Mouse (Mus musculus) midbrain, embryonic 12.5 days (tissue): ENCODE results near the gene Lypd4. TPM values are rescaled to one million over a fixed set of nuclear protein-coding genes. Genes with fewer than 3 reads are reported as not detected.
"Not testable (repeated sequence)": the region's sequence is repeated elsewhere in the genome, so short reads cannot be mapped to it uniquely, and the experiment has no call there.

ENCODE experiments used
- ATAC-seq: fragments of 200-750 bp; cut with Nextera tagmentation; 2 replicates; pipeline ENCODE4 v1.8.0; 2017; ENCODE audit warnings: low read depth, moderate TSS enrichment, moderate library complexity; ENCODE audit not compliant: low FRiP score
- H3K27ac ChIP-seq: fragments of 300-500 bp; sonication (generic); replicated peaks from 2 replicates; pipeline ENCODE4 v1.5.1; 2016; ENCODE audit warnings: mild to moderate bottlenecking
- H3K27me3 ChIP-seq: fragments of 300-500 bp; sonication (generic); 2 replicates; pipeline ENCODE4 v1.6.1; 2016; ENCODE audit warnings: mild to moderate bottlenecking
- H3K36me3 ChIP-seq: fragments of 300-500 bp; sonication (generic); 2 replicates; pipeline ENCODE4 v1.6.1; 2016
- H3K4me1 ChIP-seq: fragments of 300-500 bp; sonication (generic); 2 replicates; pipeline ENCODE4 v1.6.1; 2016
- H3K4me2 ChIP-seq: fragments of 300-500 bp; sonication (generic); replicated peaks from 2 replicates; pipeline ENCODE4 v1.6.1; 2016; ENCODE audit warnings: mild to moderate bottlenecking, moderate library complexity
- H3K4me3 ChIP-seq: fragments of 300-500 bp; sonication (generic); 2 replicates; pipeline ENCODE4 v1.5.1; 2016; ENCODE audit warnings: mild to moderate bottlenecking
- H3K9ac ChIP-seq: fragments of 300-500 bp; sonication (generic); replicated peaks from 2 replicates; pipeline ENCODE4 v1.6.1; 2016; ENCODE audit warnings: mild to moderate bottlenecking, moderate library complexity
- H3K9me3 ChIP-seq: fragments of 300-500 bp; sonication (generic); 2 replicates; pipeline ENCODE4 v1.6.1; 2016; ENCODE audit warnings: mild to moderate bottlenecking
- WGBS: fragments of 180-500 bp; shearing (Covaris S2); methylation state at CpG from one replicate; pipeline ENCODE4 v1.1.7; 2016; 5-methylcytosine and 5-hydroxymethylcytosine counted together
- polyA plus RNA-seq: library from polyadenylated mRNA; unstranded; fragments of >200 nt; fragmentation: Nextera tagmentation; extraction: Ambion mirVana; gene quantifications from 2 replicates; pipeline ENCODE4 v1.2.1, GENCODE M21; 2016

Gene Lypd4
- polyA plus RNA-seq, 1 experiment from 2014 or later: not detected

- Histone ChIP-seq H3K4me2 (no peak overlapping the region), H3K4me1 (no peaks in the 10 kb centered on the region), H3K4me3 (no peak overlapping the region), H3K36me3 (no peaks in the 10 kb centered on the region), H3K27me3 (no peaks in the 10 kb centered on the region), H3K9me3 (no peaks in the 10 kb centered on the region), H3K9ac (no peak overlapping the region), H3K27ac (no peak overlapping the region)
- 53% methylated on average over 3 of the region's 3 CpGs for WGBS
- no peak for ATAC-seq
Observed at GRCm38 (mm10) chr7:24840331-24840730, 29.4 kb downstream of the Lypd4 start.

DNA sequence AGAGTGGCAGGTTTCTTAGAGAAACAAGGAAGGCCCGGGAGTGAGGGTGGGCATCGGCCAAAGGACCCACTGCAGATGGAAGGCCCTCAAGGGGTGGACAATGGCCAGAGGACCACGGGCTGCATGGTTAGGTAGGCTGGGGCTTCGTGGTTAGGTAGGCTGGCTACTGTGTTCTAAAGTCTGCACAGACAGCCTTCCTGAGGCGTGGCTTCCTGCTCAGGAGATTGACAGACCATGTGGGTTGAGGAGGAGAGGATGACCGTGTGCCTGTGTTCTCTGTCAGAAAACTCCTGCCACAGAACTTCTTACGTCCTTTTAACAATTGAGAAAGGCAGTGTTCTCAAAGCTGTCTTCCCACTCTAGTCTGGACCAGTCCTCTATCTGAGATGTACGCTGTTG, 30.3 kb downstream of the Lypd4 start:
- H3K27ac ChIP-seq: no peak overlapping the region
- H3K36me3 ChIP-seq: no peaks in the 10 kb centered on the region
- WGBS: 81% methylated on average over 8 of the region's 8 CpGs
- H3K9ac ChIP-seq: no peak overlapping the region
- ATAC-seq: no peak
- H3K4me3 ChIP-seq: no peak overlapping the region
- no peaks in the 10 kb centered on the region for H3K4me1 ChIP-seq
- no peaks in the 10 kb centered on the region for H3K27me3 ChIP-seq
- no peaks in the 10 kb centered on the region for H3K9me3 ChIP-seq
- no peak overlapping the region for H3K4me2 ChIP-seq

GRCm38 (mm10) chr7:24838732-24839409, 30.9 kb downstream of the Lypd4 start:
- H3K9ac ChIP-seq, H3K4me2 ChIP-seq, H3K9me3 ChIP-seq, H3K27ac ChIP-seq, H3K27me3 ChIP-seq, H3K4me3 ChIP-seq, H3K36me3 ChIP-seq, ATAC-seq, H3K4me1 ChIP-seq: not testable (repeated sequence)
- WGBS: 63% methylated on average over 13 of the region's 13 CpGs

GRCm38 (mm10) chr7:24827181-24827580, 42.6 kb downstream of the Lypd4 start:
- no peak overlapping the region for H3K27ac ChIP-seq
- no peaks in the 10 kb centered on the region for H3K4me1 ChIP-seq
- no peak overlapping the region for H3K9ac ChIP-seq
- no peaks in the 10 kb centered on the region for H3K9me3 ChIP-seq
- H3K27me3 ChIP-seq: no peaks in the 10 kb centered on the region
- WGBS: 85% methylated on average over 4 of the region's 4 CpGs
- no peak overlapping the region for H3K4me2 ChIP-seq
- no peak for ATAC-seq
- H3K4me3 ChIP-seq: no peak overlapping the region
- H3K36me3 ChIP-seq: no peaks in the 10 kb centered on the region

DNA sequence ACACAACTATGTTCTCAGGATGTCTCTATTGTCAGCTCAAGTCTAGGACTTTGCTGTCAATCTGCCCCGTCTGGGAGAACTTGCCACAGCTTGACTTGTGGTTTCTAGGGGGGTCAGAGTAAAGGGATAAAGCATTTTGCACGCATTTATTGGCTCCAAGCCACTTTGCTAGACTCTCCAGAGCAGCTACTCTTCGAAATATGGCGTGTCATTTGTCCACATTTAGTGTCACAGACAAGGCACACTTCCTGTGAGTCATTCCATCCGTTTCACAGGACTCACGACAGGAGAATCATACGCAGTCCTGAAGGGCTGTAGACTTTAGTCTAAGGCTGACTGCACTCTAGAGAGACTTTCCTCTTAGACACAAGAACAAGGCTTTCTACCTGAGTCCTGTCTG, 45.3 kb downstream of the Lypd4 start:
- Histone ChIP-seq H3K4me2 (no peak overlapping the region), H3K4me3 (no peak overlapping the region), H3K36me3 (no peaks in the 10 kb centered on the region), H3K4me1 (no peaks in the 10 kb centered on the region), H3K27me3 (no peaks in the 10 kb centered on the region), H3K9ac (no peak overlapping the region), H3K9me3 (no peaks in the 10 kb centered on the region), H3K27ac (no peak overlapping the region)
- 78% methylated on average over 7 of the region's 7 CpGs for WGBS
- no peak for ATAC-seq

DNA sequence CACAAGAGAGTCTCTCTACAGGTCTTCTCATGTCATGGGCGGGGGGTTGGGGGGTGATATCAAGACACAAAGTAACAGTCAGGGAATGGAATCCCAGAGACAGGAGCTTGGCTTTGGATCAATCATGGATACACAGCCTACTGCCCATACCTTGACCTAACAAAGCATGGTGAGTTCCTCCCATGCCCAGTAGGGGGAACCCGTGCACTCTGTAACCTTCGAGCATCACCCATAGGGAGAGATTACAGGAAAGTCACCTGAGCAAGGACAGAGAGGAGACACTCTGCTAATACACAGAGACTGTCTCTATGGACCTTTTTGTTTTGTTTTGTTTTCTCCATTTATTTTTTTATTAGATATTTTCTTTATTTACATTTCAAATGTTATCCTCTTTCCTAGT, 52.2 kb downstream of the Lypd4 start:
- 1% methylated on average over 3 of the region's 3 CpGs for WGBS
- Histone ChIP-seq H3K27me3 (no peaks in the 10 kb centered on the region), H3K4me2 (no peak overlapping the region), H3K4me3 (no peak overlapping the region), H3K27ac (no peak overlapping the region), H3K4me1 (no peaks in the 10 kb centered on the region), H3K9ac (no peak overlapping the region), H3K9me3 (no peaks in the 10 kb centered on the region), H3K36me3 (no peaks in the 10 kb centered on the region)
- peak; percentile 79 for ATAC-seq

Other genes with a start within 250 kb of the Lypd4 start
- gene Lypd3, start 233.4 kb downstream of the Lypd4 start, polyA plus RNA-seq: 0.68 and 0.73 TPM in 2 replicates
- gene Tex101, start 193.3 kb downstream of the Lypd4 start, polyA plus RNA-seq: not detected in 2 replicates
- not detected in 2 replicates for gene BC049730, start 160.7 kb downstream of the Lypd4 start, polyA plus RNA-seq
- gene Gm4763, start 143.0 kb downstream of the Lypd4 start, polyA plus RNA-seq: not detected in 2 replicates
- not detected in 2 replicates for gene Cd177, start 109.6 kb downstream of the Lypd4 start, polyA plus RNA-seq
- not detected in 2 replicates for gene Ceacam10, start 92.7 kb downstream of the Lypd4 start, polyA plus RNA-seq
- gene Gm9844, start 7.7 kb downstream of the Lypd4 start, polyA plus RNA-seq: 23.7 and 24.8 TPM in 2 replicates
- not detected in 2 replicates for gene Dmrtc2, start 116 bp upstream of the Lypd4 start, polyA plus RNA-seq
- gene Rps19, start 14.4 kb upstream of the Lypd4 start, polyA plus RNA-seq: 1,467 and 1,476 TPM in 2 replicates
- 0.31 and 0.36 TPM in 2 replicates for gene Cd79a, start 27.4 kb upstream of the Lypd4 start, polyA plus RNA-seq
- 78.6 and 79.4 TPM in 2 replicates for gene Arhgef1, start 33.0 kb upstream of the Lypd4 start, polyA plus RNA-seq
- gene Gm4881, start 74.6 kb upstream of the Lypd4 start, polyA plus RNA-seq: 3.6 and 5.9 TPM in 2 replicates
- gene Rabac1, start 102.8 kb upstream of the Lypd4 start, polyA plus RNA-seq: 111 and 118 TPM in 2 replicates
- 77.8 and 86.3 TPM in 2 replicates for gene Atp1a3, start 136.0 kb upstream of the Lypd4 start, polyA plus RNA-seq
- 14.9 and 18.1 TPM in 2 replicates for gene Grik5, start 202.4 kb upstream of the Lypd4 start, polyA plus RNA-seq
- 42.2 and 42.8 TPM in 2 replicates for gene Zfp574, start 202.6 kb upstream of the Lypd4 start, polyA plus RNA-seq